Mouse (Mus musculus): ENCODE data around the gene Tmem39b. TPM values are rescaled to one million over a fixed set of nuclear protein-coding genes. Genes with fewer than 3 reads are reported as not detected.
"Not testable (repeated sequence)": the region's sequence is repeated elsewhere in the genome, so short reads cannot be mapped to it uniquely, and the experiment has no call there.

Tmem39b gene
- polyA plus RNA-seq, 1 experiment from 2014 or later: 29.1 TPM

DNA sequence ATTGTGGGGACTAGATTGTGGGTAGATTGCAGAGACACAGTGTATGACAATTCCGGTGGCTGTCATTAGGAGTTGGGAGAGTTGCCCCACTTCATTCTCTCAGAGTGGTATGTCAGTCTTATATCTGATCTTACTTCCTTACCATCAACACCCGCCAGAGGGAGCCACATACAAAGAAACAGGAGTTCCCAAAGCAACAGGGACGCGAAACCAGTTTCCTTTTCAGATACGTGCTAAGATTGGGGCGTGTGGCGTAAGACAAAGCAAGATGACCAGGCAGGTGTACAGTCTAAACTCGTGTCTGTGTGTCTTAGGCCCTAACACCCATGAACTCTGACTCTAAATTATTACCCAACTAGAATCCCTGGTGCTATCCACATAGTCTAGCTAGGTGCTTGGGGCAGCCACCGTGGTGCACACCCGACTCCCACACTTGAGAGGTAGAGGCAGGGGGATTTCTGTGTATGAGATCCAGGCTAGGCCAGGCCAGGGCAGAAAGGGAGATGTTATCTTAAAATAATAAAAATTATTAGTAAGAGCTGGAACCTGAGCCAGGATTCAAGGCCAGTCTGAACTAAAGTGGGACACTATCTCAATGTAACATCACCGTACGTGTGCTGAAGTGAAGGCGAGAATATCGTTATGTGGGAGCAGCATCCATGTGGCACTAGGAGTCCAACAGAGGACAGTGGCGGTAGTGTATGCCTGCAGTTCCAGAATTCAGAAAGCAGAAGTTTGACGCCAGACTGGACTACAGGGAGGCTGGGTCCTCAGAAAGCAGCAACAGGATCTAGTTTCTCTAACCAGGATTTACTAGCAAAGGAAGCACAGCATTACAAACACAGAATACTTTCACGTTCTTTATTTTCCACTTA lies 5.1 kb upstream of the Tmem39b start:
- Histone ChIP-seq H3K27me3 (ENCODE audit: control insufficient read depth, insufficient read depth, low read length) (no peaks in the 10 kb centered on the region), H3K4me3 (ENCODE audit: low read depth, low read length) (no peak overlapping the region), H3K27ac (replicated peaks; ENCODE audit: low read depth, low read length) (peak overlapping the region; percentile 62), H3K36me3 (replicated peaks; ENCODE audit: control insufficient read depth, insufficient read depth, low read depth, low read length) (no peaks in the 10 kb centered on the region; the same call in none of the 2 replicates), H3K4me2 (ENCODE audit: low read depth, low read length) (no peak overlapping the region), H3K4me1 (ENCODE audit: control insufficient read depth, insufficient read depth, low read length) (no peaks in the 10 kb centered on the region; the same call in 1 of the 2 replicates), H3K9me3 (replicated peaks; ENCODE audit: control insufficient read depth, low read length) (no peaks in the 10 kb centered on the region), H3K9ac (replicated peaks; ENCODE audit: low read length) (peak overlapping the region; percentile 22; the same call in 1 of the 2 replicates)
- ATAC-seq (replicated peaks; ENCODE audit: insufficient number of reproducible peaks, low FRiP score, low TSS enrichment, low read depth) (peak; percentile 42; the same call in 1 of the 2 replicates), DNase-seq (ENCODE audit: low spot score) (peak; percentile 91)
- WGBS: 58% methylated on average over 17 of the region's 17 CpGs

DNA sequence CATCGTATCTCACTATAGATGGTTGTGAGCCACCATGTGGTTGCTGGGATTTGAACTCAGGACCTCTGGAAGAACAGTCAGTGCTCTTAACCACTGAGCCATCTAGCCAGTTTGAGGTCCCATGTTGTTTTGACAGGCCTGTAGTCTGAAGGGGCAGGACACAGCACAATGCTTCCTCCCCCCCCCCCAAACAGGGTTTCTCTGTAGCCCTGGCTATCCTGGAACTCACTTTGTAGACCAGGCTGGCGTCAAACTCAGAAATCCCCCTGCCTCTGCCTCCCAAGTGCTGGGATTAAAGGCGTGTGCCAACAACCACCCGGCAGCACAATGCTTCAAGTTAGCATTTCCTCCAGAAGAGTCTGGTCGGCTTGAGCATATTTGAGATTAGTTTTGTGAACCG lies 4.0 kb upstream of the Tmem39b start:
- not testable (repeated sequence) for H3K36me3 ChIP-seq (replicated peaks; ENCODE audit: control insufficient read depth, insufficient read depth, low read depth, low read length); DNase-seq (ENCODE audit: low spot score); H3K4me3 ChIP-seq (ENCODE audit: low read depth, low read length); H3K4me2 ChIP-seq (ENCODE audit: low read depth, low read length); H3K27me3 ChIP-seq (ENCODE audit: control insufficient read depth, insufficient read depth, low read length); H3K27ac ChIP-seq (replicated peaks; ENCODE audit: low read depth, low read length); ATAC-seq (replicated peaks; ENCODE audit: insufficient number of reproducible peaks, low FRiP score, low TSS enrichment, low read depth); H3K4me1 ChIP-seq (ENCODE audit: control insufficient read depth, insufficient read depth, low read length); H3K9ac ChIP-seq (replicated peaks; ENCODE audit: low read length); H3K9me3 ChIP-seq (replicated peaks; ENCODE audit: control insufficient read depth, low read length)
- WGBS: 91% methylated on average over 6 of the region's 6 CpGs

DNA sequence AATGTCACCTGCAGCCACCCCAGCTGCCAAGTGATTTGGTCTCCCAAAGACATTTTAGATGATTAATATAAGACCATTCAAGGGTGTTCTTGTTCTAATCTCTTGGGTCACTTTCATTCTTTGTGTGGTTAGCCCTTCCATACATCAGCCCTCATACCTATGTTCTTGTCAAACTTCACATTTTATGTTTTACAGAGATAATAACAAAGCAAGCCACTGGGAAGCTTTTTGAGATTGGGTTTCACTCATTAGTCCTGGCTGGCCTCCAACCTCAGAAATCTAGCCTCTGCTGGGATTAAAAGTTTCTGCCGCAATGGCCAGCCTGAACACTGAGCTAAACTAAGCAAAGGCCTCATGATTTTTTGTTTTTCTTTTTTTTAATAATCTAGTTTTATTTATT lies 3.6 kb upstream of the Tmem39b start:
- H3K27me3 ChIP-seq (ENCODE audit: control insufficient read depth, insufficient read depth, low read length): no peaks in the 10 kb centered on the region
- H3K36me3 ChIP-seq (replicated peaks; ENCODE audit: control insufficient read depth, insufficient read depth, low read depth, low read length): no peaks in the 10 kb centered on the region; the same call in none of the 2 replicates
- 76% methylated on average over 1 of the region's 1 CpGs for WGBS
- no peak overlapping the region for H3K4me2 ChIP-seq (ENCODE audit: low read depth, low read length)
- DNase-seq (ENCODE audit: low spot score) (no peak), ATAC-seq (replicated peaks; ENCODE audit: insufficient number of reproducible peaks, low FRiP score, low TSS enrichment, low read depth) (no peak)
- H3K4me1 ChIP-seq (ENCODE audit: control insufficient read depth, insufficient read depth, low read length): peaks cover 5% of the 10 kb centered on the region
- no peak overlapping the region for H3K4me3 ChIP-seq (ENCODE audit: low read depth, low read length)
- no peak overlapping the region for H3K9ac ChIP-seq (replicated peaks; ENCODE audit: low read length)
- H3K27ac ChIP-seq (replicated peaks; ENCODE audit: low read depth, low read length): no peak overlapping the region
- H3K9me3 ChIP-seq (replicated peaks; ENCODE audit: control insufficient read depth, low read length): no peaks in the 10 kb centered on the region

DNA sequence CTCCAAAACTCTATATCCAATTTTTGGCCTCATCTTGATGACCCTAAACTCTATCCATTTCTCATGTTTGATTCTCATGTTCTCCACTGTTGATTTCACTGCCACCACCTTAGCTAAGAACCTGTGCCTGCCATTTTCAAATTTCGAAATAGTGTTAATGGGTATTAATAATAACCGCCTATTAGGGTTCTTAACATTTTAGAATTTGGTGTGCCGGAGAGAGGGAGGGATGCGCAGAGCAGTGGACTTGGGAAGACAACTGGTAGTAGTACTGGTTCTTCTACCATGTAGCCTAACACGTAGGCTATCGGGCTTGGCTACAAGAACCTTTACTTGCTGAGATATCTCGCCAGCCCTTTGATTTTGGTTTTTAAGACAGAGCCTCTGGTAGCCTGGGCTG lies 553 bp upstream of the Tmem39b start:
- no peak overlapping the region; the same call in 1 of the 2 replicates for H3K4me3 ChIP-seq (ENCODE audit: low read depth, low read length)
- no peak for DNase-seq (ENCODE audit: low spot score)
- 81% methylated on average over 7 of the region's 7 CpGs for WGBS
- peak overlapping the region; percentile 45 for H3K4me2 ChIP-seq (ENCODE audit: low read depth, low read length)
- H3K9ac ChIP-seq (replicated peaks; ENCODE audit: low read length): peak overlapping the region; percentile 80
- H3K36me3 ChIP-seq (replicated peaks; ENCODE audit: control insufficient read depth, insufficient read depth, low read depth, low read length): peaks cover 4% of the 10 kb centered on the region
- H3K4me1 ChIP-seq (ENCODE audit: control insufficient read depth, insufficient read depth, low read length): peaks cover 5% of the 10 kb centered on the region
- no peak for ATAC-seq (replicated peaks; ENCODE audit: insufficient number of reproducible peaks, low FRiP score, low TSS enrichment, low read depth)
- no peaks in the 10 kb centered on the region for H3K27me3 ChIP-seq (ENCODE audit: control insufficient read depth, insufficient read depth, low read length)
- H3K27ac ChIP-seq (replicated peaks; ENCODE audit: low read depth, low read length): peak overlapping the region; percentile 78
- H3K9me3 ChIP-seq (replicated peaks; ENCODE audit: control insufficient read depth, low read length): no peaks in the 10 kb centered on the region

DNA sequence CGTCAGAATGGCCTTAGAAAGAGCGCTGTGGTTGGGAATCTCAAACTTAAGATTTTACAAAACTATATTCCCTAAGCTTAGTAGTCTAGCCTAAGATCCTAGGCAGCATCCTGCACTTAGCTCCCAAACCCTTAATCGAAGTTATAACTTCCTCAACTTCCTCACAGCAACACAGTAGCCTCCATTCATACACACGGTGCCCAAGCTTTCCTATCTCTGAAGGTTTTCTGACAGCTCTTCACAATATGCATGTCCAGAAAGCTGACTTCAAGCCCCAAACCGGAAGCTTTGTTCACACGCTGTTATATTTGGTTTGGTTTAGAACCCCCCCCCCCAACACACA lies 852 bp downstream of the Tmem39b start:
- no peak overlapping the region for H3K27ac ChIP-seq (replicated peaks; ENCODE audit: low read depth, low read length)

DNA sequence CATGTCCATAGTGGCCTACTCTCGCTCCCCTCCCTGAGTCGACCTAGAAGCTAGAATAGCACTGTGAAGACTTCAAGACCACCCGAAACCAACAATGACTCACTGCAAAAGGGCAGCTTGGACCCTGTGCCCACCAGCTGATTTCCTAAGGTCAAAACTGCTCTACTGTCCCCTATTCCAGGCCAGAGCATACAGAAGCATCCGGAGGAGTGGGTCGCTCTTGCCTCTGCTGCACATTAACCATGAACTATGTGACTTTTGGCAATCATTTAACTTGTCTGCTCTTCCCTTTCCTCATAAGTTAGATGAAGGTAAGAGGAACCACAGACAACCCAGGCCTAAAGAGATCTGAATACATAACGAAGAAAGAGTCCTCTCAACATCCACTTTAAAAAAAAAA lies 12.1 kb downstream of the Tmem39b start:
- Histone ChIP-seq H3K4me3 (ENCODE audit: low read depth, low read length) (no peak overlapping the region), H3K27me3 (ENCODE audit: control insufficient read depth, insufficient read depth, low read length) (no peaks in the 10 kb centered on the region), H3K4me2 (ENCODE audit: low read depth, low read length) (no peak overlapping the region), H3K9me3 (replicated peaks; ENCODE audit: control insufficient read depth, low read length) (no peaks in the 10 kb centered on the region), H3K27ac (replicated peaks; ENCODE audit: low read depth, low read length) (no peak overlapping the region), H3K4me1 (ENCODE audit: control insufficient read depth, insufficient read depth, low read length) (no peaks in the 10 kb centered on the region), H3K9ac (replicated peaks; ENCODE audit: low read length) (no peak overlapping the region), H3K36me3 (replicated peaks; ENCODE audit: control insufficient read depth, insufficient read depth, low read depth, low read length) (peaks cover 11% of the 10 kb centered on the region)
- WGBS: 92% methylated on average over 6 of the region's 6 CpGs
- DNase-seq (ENCODE audit: low spot score) (no peak), ATAC-seq (replicated peaks; ENCODE audit: insufficient number of reproducible peaks, low FRiP score, low TSS enrichment, low read depth) (no peak)

More for the DNA sequence above, 852 bp downstream of the Tmem39b start:
- Histone ChIP-seq H3K4me2 (ENCODE audit: low read depth, low read length) (peak overlapping the region; percentile 41), H3K27me3 (ENCODE audit: control insufficient read depth, insufficient read depth, low read length) (no peaks in the 10 kb centered on the region), H3K4me1 (ENCODE audit: control insufficient read depth, insufficient read depth, low read length) (peaks cover 5% of the 10 kb centered on the region), H3K9ac (replicated peaks; ENCODE audit: low read length) (peak overlapping the region; percentile 80), H3K9me3 (replicated peaks; ENCODE audit: control insufficient read depth, low read length) (no peaks in the 10 kb centered on the region), H3K36me3 (replicated peaks; ENCODE audit: control insufficient read depth, insufficient read depth, low read depth, low read length) (peaks cover 4% of the 10 kb centered on the region), H3K4me3 (ENCODE audit: low read depth, low read length) (peak overlapping the region; percentile 59)
- ATAC-seq (replicated peaks; ENCODE audit: insufficient number of reproducible peaks, low FRiP score, low TSS enrichment, low read depth): no peak
- DNase-seq (ENCODE audit: low spot score): no peak
- WGBS: 25% methylated on average over 6 of the region's 6 CpGs

DNA sequence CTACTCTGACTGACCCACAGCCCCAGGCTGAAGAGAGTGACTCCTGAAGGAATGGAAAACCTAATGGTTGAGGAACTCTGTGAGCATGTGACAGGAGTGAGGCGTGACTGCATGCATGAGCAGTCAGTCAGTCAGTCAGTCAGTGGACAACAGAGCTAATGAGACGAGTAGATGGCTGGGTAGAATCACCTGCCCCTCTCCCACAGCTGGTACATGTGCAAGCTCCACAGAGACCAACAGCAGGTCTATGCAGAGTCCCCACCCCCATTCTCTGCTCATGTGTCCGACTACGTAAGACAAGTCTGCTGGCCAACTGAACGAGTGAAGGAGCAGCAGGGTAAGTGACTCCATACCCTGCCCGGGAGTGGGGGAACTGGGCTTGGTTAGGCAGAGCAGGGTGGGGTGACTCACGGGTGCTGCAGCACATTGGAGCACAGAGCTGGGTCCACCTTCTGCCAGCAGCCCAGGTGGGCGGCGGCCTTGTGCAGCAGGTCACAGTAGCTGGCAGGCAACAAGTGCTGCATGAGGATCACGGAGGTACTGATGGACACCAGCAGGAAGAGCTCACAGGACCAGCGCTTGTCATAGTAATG lies 12.6 kb downstream of the Tmem39b start:
- DNase-seq (ENCODE audit: low spot score) (no peak), ATAC-seq (replicated peaks; ENCODE audit: insufficient number of reproducible peaks, low FRiP score, low TSS enrichment, low read depth) (no peak)

DNA sequence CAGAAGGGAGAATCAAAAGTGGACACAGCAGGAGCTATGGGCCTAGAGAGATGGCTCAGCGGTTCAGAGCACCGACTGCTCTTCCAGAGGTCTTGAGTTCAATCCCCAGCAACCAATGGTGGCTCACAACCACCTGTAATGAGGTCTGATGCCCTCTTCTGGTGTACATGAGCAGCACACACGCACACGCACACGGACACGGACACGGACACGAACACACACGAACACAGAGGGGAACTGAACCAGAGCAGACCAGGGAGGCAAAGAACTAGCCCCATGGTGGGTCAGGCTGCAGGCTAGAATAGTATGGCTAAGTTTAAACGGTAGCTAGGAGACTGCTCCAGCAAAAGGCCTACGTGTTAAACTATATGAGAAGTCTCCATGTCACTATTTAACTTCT lies 14.8 kb downstream of the Tmem39b start:
- no peak for DNase-seq (ENCODE audit: low spot score)
- WGBS: 97% methylated on average over 11 of the region's 11 CpGs

More for the DNA sequence above, 12.6 kb downstream of the Tmem39b start:
- 91% methylated on average over 11 of the region's 11 CpGs for WGBS
- no peaks in the 10 kb centered on the region for H3K27me3 ChIP-seq (ENCODE audit: control insufficient read depth, insufficient read depth, low read length)
- no peak overlapping the region for H3K9ac ChIP-seq (replicated peaks; ENCODE audit: low read length)
- no peaks in the 10 kb centered on the region for H3K9me3 ChIP-seq (replicated peaks; ENCODE audit: control insufficient read depth, low read length)
- no peak overlapping the region for H3K27ac ChIP-seq (replicated peaks; ENCODE audit: low read depth, low read length)
- no peaks in the 10 kb centered on the region for H3K4me1 ChIP-seq (ENCODE audit: control insufficient read depth, insufficient read depth, low read length)
- H3K4me3 ChIP-seq (ENCODE audit: low read depth, low read length): no peak overlapping the region
- no peak overlapping the region for H3K4me2 ChIP-seq (ENCODE audit: low read depth, low read length)
- peaks cover 11% of the 10 kb centered on the region for H3K36me3 ChIP-seq (replicated peaks; ENCODE audit: control insufficient read depth, insufficient read depth, low read depth, low read length)

More for the DNA sequence above, 14.8 kb downstream of the Tmem39b start:
- H3K27me3 ChIP-seq (ENCODE audit: control insufficient read depth, insufficient read depth, low read length): no peaks in the 10 kb centered on the region
- no peak overlapping the region for H3K27ac ChIP-seq (replicated peaks; ENCODE audit: low read depth, low read length)
- H3K9ac ChIP-seq (replicated peaks; ENCODE audit: low read length): no peak overlapping the region
- H3K4me2 ChIP-seq (ENCODE audit: low read depth, low read length): no peak overlapping the region
- no peak overlapping the region for H3K4me3 ChIP-seq (ENCODE audit: low read depth, low read length)
- H3K36me3 ChIP-seq (replicated peaks; ENCODE audit: control insufficient read depth, insufficient read depth, low read depth, low read length): peaks cover 10% of the 10 kb centered on the region
- no peak for ATAC-seq (replicated peaks; ENCODE audit: insufficient number of reproducible peaks, low FRiP score, low TSS enrichment, low read depth)
- H3K9me3 ChIP-seq (replicated peaks; ENCODE audit: control insufficient read depth, low read length): no peaks in the 10 kb centered on the region
- no peaks in the 10 kb centered on the region for H3K4me1 ChIP-seq (ENCODE audit: control insufficient read depth, insufficient read depth, low read length)

Data from embryonic facial prominence, embryonic 11.5 days (tissue).